In genomic region chrX:155376538-155376937, GRCm38 (mm10) we compare ENCODE assay signal across 8 mouse cellular contexts. TPM values are rescaled to one million over a fixed set of nuclear protein-coding genes. Genes with fewer than 3 reads are reported as not detected.
DNase-seq lines count a peak whose midpoint lies in the region; ATAC-seq and TF ChIP-seq lines count a peak whose summit lies in the region.

No protein-coding gene starts in this region.

- no peaks in the 10 kb centered on the region for H3K27me3 ChIP-seq in forebrain, postnatal 0 days (ENCODE audit: insufficient read depth, low read length)
- H3K27me3 ChIP-seq in forebrain, embryonic 16.5 days (replicated peaks; ENCODE audit: control insufficient read depth, insufficient read depth, low read length): no peaks in the 10 kb centered on the region
- no peaks in the 10 kb centered on the region for H3K27me3 ChIP-seq in neural tube, embryonic 15.5 days (replicated peaks)

- H3K9ac ChIP-seq in forebrain, postnatal 0 days: no peak overlapping the region
- H3K9ac ChIP-seq in forebrain, embryonic 16.5 days (replicated peaks; ENCODE audit: low read depth, low read length): no peak overlapping the region
- H3K9ac ChIP-seq in neural tube, embryonic 15.5 days (replicated peaks): no peak overlapping the region

- no peak for ATAC-seq in forebrain, postnatal 0 days
- ATAC-seq in forebrain, embryonic 16.5 days: no peak
- no peak for ATAC-seq in neural tube, embryonic 15.5 days (ENCODE audit: low FRiP score)

- no peak for TF ChIP-seq POLR2A in bone marrow, adult 2 months (IDR thresholded peaks at IDR 0.05; ENCODE audit: borderline replicate concordance, control insufficient read depth, low read depth, low read length)

- DNase-seq in forebrain, postnatal 0 days: peak; percentile 35
- peak; percentile 15 for DNase-seq in neural tube, embryonic 10.5 days (ENCODE audit: extremely low spot score, low spot score)
- DNase-seq in heart, postnatal 36 days: peak; percentile 10 to 35
- DNase-seq in lung, postnatal 10 days: peak; percentile 6
- DNase-seq in thymus, postnatal 36 days: peak; percentile 24 to 36

- no peak overlapping the region for H3K27ac ChIP-seq in forebrain, postnatal 0 days (ENCODE audit: low read depth, low read length)
- no peak overlapping the region for H3K27ac ChIP-seq in forebrain, embryonic 16.5 days (ENCODE audit: low read length)
- H3K27ac ChIP-seq in neural tube, embryonic 15.5 days (replicated peaks): no peak overlapping the region
- no peak overlapping the region for H3K27ac ChIP-seq in bone marrow, adult 2 months (ENCODE audit: control insufficient read depth, insufficient read depth, low read depth, low read length, poor library complexity)

- H3K9me3 ChIP-seq in forebrain, postnatal 0 days (ENCODE audit: low read length): no peaks in the 10 kb centered on the region
- no peaks in the 10 kb centered on the region for H3K9me3 ChIP-seq in forebrain, embryonic 16.5 days (ENCODE audit: control insufficient read depth, low read length)
- no peaks in the 10 kb centered on the region for H3K9me3 ChIP-seq in neural tube, embryonic 15.5 days (replicated peaks)

- WGBS in forebrain, postnatal 0 days: 26% methylated on average over 2 of the region's 2 CpGs
- WGBS in forebrain, embryonic 16.5 days: 45% methylated on average over 2 of the region's 2 CpGs
- WGBS in neural tube, embryonic 15.5 days: 34% methylated on average over 2 of the region's 2 CpGs
- WGBS in bone marrow, adult 2 months: 20% methylated on average over 2 of the region's 2 CpGs

- no peak overlapping the region for H3K4me2 ChIP-seq in forebrain, postnatal 0 days (ENCODE audit: low read depth)
- no peak overlapping the region for H3K4me2 ChIP-seq in forebrain, embryonic 16.5 days (ENCODE audit: low read length)
- no peak overlapping the region for H3K4me2 ChIP-seq in neural tube, embryonic 15.5 days

- H3K4me1 ChIP-seq in forebrain, postnatal 0 days (ENCODE audit: insufficient read depth): no peaks in the 10 kb centered on the region
- no peaks in the 10 kb centered on the region for H3K4me1 ChIP-seq in forebrain, embryonic 16.5 days (replicated peaks; ENCODE audit: control insufficient read depth, insufficient read depth, low read length)
- no peaks in the 10 kb centered on the region for H3K4me1 ChIP-seq in neural tube, embryonic 15.5 days
- no peaks in the 10 kb centered on the region for H3K4me1 ChIP-seq in bone marrow, adult 2 months (ENCODE audit: control insufficient read depth, insufficient read depth, low read length)

- intact Hi-C loops in heart, postnatal 36 days (cut with DNase I): loop anchor here (5.0 kb wide), 1 partner anchor 279 kb away; no protein-coding TSS in a partner anchor

- TF ChIP-seq CTCF in forebrain, postnatal 0 days (IDR thresholded peaks at IDR 0.05; ENCODE audit: low read depth): peak; percentile 51
- peak; percentile 39 for TF ChIP-seq CTCF in bone marrow, adult 2 months (IDR thresholded peaks at IDR 0.05; ENCODE audit: control insufficient read depth, insufficient read depth, low read length)

- no peak overlapping the region for H3K4me3 ChIP-seq in forebrain, postnatal 0 days (ENCODE audit: low read depth, low read length)
- H3K4me3 ChIP-seq in forebrain, embryonic 16.5 days (replicated peaks; ENCODE audit: low read length): no peak overlapping the region
- no peak overlapping the region for H3K4me3 ChIP-seq in neural tube, embryonic 15.5 days (replicated peaks)
- H3K4me3 ChIP-seq in bone marrow, adult 2 months (replicated peaks; ENCODE audit: control insufficient read depth, low read depth, low read length): no peak overlapping the region

- no peaks in the 10 kb centered on the region for H3K36me3 ChIP-seq in forebrain, postnatal 0 days (ENCODE audit: insufficient read depth)
- no peaks in the 10 kb centered on the region for H3K36me3 ChIP-seq in forebrain, embryonic 16.5 days (ENCODE audit: control insufficient read depth, insufficient read depth)
- no peaks in the 10 kb centered on the region for H3K36me3 ChIP-seq in neural tube, embryonic 15.5 days

RNA-seq across cellular contexts. Expression of gene Prdx4, which starts 36.0 kb away (rescaled TPM):
- 64.5 and 70.7 TPM in 2 replicates for total RNA-seq in forebrain, postnatal 0 days (2014; rRNA removed)
- 107 and 124 TPM in 2 replicates for polyA plus RNA-seq in forebrain, postnatal 0 days (2015; fragmentation: Nextera tagmentation; extraction: Ambion mirVana)
- 86.3 and 94.3 TPM in 2 replicates for polyA plus RNA-seq in forebrain, embryonic 16.5 days (2015; fragmentation: Nextera tagmentation; extraction: Ambion mirVana)
- polyA plus RNA-seq in neural tube, embryonic 15.5 days (2015; fragmentation: Nextera tagmentation; extraction: Ambion mirVana): 102 and 114 TPM in 2 replicates
- polyA plus RNA-seq in bone marrow, adult 2 months (2011; ENCODE audit: insufficient read depth, insufficient read length, low replicate concordance, missing spikeins): 14.2 and 27.3 TPM in 2 replicates
- total RNA-seq in heart, postnatal 36 days (2021): 10 to 100 TPM; 22.6 to 33.4 TPM
